Mouse (Mus musculus) C2C12 (cell line): ENCODE results near the gene Zfp52.

Source experiments
- CEBPB ChIP-seq: IDR thresholded peaks from one replicate; pipeline ENCODE4 v1.6.1; 2011; ENCODE audit warnings: low read depth, mild to moderate bottlenecking, control low read depth, moderate library complexity
- CTCF ChIP-seq: IDR thresholded peaks from one replicate; pipeline ENCODE4 v1.5.1; 2011; ENCODE audit not compliant: control insufficient read depth, insufficient read depth, insufficient read length
- FOSL1 ChIP-seq: IDR thresholded peaks from one replicate; pipeline ENCODE4 v1.8.0; 2011; ENCODE audit warnings: mild to moderate bottlenecking, low read length; ENCODE audit not compliant: poor library complexity, insufficient read depth, severe bottlenecking
- MAX ChIP-seq: IDR thresholded peaks from one replicate; pipeline ENCODE4 v1.6.1; 2011; ENCODE audit warnings: mild to moderate bottlenecking, control low read depth
- MYOD1 ChIP-seq: IDR thresholded peaks from one replicate; pipeline ENCODE4 v1.6.1; 2011; ENCODE audit warnings: low read depth; ENCODE audit not compliant: control insufficient read depth, insufficient read length
- MYOG ChIP-seq: IDR thresholded peaks from one replicate; pipeline ENCODE4 v1.6.1; 2011; ENCODE audit not compliant: control insufficient read depth, insufficient read length; ENCODE audit errors: extremely low read depth
- USF1 ChIP-seq: IDR thresholded peaks from one replicate; pipeline ENCODE4 v1.6.1; 2011; ENCODE audit warnings: low read depth, mild to moderate bottlenecking, control low read depth, moderate library complexity

DNA sequence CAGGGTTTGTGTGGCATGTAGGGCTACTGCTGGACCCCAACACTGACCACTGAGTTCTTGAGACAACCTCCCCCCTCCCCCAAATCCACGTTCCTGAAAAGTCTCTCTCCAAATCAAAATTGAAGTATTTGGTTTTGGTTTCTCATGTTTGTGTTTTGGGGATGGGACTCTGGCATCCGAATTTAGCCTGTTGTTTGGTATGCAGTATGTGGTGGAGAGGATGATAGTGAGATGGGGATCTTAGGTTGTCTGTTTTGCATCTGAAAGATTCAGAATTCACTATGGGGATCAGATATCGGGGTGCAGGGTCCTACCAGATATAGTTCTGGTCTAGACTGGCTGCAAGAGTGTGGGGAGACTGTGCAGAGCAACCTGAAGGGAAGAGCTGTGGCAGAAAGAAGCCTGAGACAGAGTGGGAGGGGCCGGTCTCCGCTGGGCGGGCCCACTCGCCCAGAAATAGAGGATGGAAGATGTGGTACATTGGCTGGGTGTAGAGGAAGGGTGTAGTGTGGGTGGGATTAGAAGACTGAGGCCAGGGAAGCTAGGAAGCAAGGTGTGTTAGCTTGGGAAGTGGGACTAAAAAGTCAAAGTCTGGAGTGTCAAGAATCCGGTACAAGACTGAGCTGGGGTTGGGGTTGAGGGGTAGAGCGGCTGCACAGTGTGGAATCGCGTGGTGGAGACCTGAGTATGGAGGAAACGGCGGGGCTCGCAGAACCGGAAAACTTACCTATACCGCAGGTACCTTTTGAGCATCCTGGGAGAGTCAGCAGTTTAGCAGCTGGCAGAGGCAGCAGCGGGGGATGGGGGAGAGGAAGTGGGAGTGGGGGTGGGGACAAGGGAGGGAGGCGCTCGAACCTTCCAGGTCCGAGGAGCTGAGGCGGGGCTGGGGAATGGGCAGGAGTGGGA is at the start of gene Zfp52:
- TF ChIP-seq CTCF, result no peak
- no peak for TF ChIP-seq MYOD1
- no peak for TF ChIP-seq CEBPB
- TF ChIP-seq FOSL1, result no peak
- TF ChIP-seq MAX, result no peak
- no peak for TF ChIP-seq USF1
- TF ChIP-seq MYOG, result no peak
